Mouse (Mus musculus) liver, adult 2 months (tissue): Measurements from ENCODE around the gene Rcor2. TPM values are rescaled to one million over a fixed set of nuclear protein-coding genes. Genes with fewer than 3 reads are reported as not detected.

Source experiments
- DNase-seq: peaks from one replicate; pipeline ENCODE4 v3.0.0-alpha.2; 2011; ENCODE audit warnings: low read depth, low spot score; ENCODE audit errors: extremely low read depth
- H3K27ac ChIP-seq: fragments of 200-500 bp; replicated peaks from 2 replicates; pipeline ENCODE4 v1.5.1; 2012; ENCODE audit warnings: low read depth, mild to moderate bottlenecking, control low read depth, inconsistent platforms, low read length; ENCODE audit not compliant: insufficient read depth
- H3K27me3 ChIP-seq: fragments of 200-500 bp; 2 replicates; pipeline ENCODE4 v1.6.1; 2012; ENCODE audit warnings: mild to moderate bottlenecking, moderate library complexity, low read length, inconsistent platforms; ENCODE audit not compliant: control insufficient read depth, insufficient read depth
- H3K36me3 ChIP-seq: fragments of 200-500 bp; 2 replicates; pipeline ENCODE4 v1.6.1; 2012; ENCODE audit warnings: low read length, inconsistent platforms; ENCODE audit not compliant: control insufficient read depth, insufficient read depth
- H3K4me1 ChIP-seq: fragments of 200-500 bp; 2 replicates; pipeline ENCODE4 v1.6.1; 2011; ENCODE audit warnings: low read length; ENCODE audit not compliant: control insufficient read depth, insufficient read depth
- H3K4me3 ChIP-seq: fragments of 200-500 bp; 2 replicates; pipeline ENCODE4 v1.5.1; 2011; ENCODE audit warnings: low read depth, mild to moderate bottlenecking, control low read depth, low read length, moderate library complexity; ENCODE audit not compliant: insufficient read depth
- H3K79me2 ChIP-seq: fragments of 200-500 bp; 2 replicates; pipeline ENCODE4 v1.6.1; 2012; ENCODE audit warnings: inconsistent platforms, mild to moderate bottlenecking, low read length, moderate library complexity; ENCODE audit not compliant: control insufficient read depth, insufficient read depth
- H3K9ac ChIP-seq: fragments of 200-500 bp; 2 replicates; pipeline ENCODE4 v1.6.1; 2012; ENCODE audit warnings: low read depth, mild to moderate bottlenecking, control low read depth, inconsistent platforms, low read length
- CTCF ChIP-seq: fragments of 200-500 bp; IDR thresholded peaks from 2 replicates; pipeline ENCODE4 v1.5.1; 2011; ENCODE audit warnings: low read depth, low read length, control low read depth
- POLR2A ChIP-seq: fragments of 200-500 bp; IDR thresholded peaks from 2 replicates; pipeline ENCODE4 v1.6.1; 2011; ENCODE audit warnings: low read length, control low read depth; ENCODE audit not compliant: insufficient read depth; ENCODE audit errors: extremely low read depth
- WGBS: fragments of 180-500 bp; shearing (Covaris S2); methylation state at CpG from one replicate; pipeline ENCODE4 v1.1.7; 2018; 5-methylcytosine and 5-hydroxymethylcytosine counted together
- polyA plus RNA-seq: library from polyadenylated mRNA; depleted of rRNA; stranded (reverse); fragments of >200 nt; gene quantifications from 2 replicates; pipeline ENCODE4 v1.2.3, GENCODE M21; 2012
- total RNA-seq: library from RNA; depleted of rRNA; stranded (reverse); fragments of >200 nt; gene quantifications from 2 replicates; pipeline ENCODE4 v1.2.3, GENCODE M21; 2014

The Rcor2 gene
- total and polyA plus RNA-seq, 2 experiments = 0.55 to 0.57 TPM

DNA sequence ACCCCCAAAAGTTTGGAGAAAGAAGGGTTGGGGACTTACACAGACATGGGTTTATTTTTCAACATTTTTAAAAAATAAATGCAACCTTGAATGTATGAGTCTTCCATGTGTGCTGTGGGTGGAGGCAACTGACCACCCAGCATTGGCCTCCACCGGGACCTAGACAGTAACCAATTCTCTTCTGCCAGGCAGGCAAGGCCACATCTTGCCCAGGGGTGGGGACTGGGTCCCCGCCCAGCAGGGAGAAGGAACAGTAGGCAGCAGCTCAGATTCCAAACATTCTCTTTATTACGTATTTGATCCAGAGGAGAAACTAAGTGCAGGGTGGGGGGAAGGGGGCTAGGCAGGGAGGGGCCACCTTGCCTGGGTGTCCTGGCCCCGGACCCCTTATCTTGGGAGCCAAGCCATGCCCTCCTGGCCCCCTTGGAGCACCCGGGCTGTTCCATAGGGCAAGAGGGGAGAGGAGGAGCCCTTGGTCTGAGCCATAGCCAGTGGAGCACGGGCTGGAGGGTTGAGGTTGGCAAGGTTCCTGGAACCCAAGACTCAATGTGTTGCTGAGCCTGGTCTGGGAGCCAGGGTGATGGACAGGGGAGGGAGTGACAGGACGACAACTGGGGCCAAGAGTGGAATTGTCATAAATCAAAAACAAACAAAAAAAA, 8.1 kb downstream of the Rcor2 start:
- no peaks in the 10 kb centered on the region for H3K4me1 ChIP-seq
- no peak for DNase-seq
- H3K9ac ChIP-seq = no peak overlapping the region
- no peak overlapping the region for H3K27ac ChIP-seq
- H3K79me2 ChIP-seq = no peaks in the 10 kb centered on the region
- H3K4me3 ChIP-seq = no peak overlapping the region
- peaks cover 2% of the 10 kb centered on the region; the same call in 1 of the 2 replicates for H3K36me3 ChIP-seq
- WGBS = 71% methylated on average over 7 of the region's 7 CpGs
- H3K27me3 ChIP-seq = no peaks in the 10 kb centered on the region
- no peak for TF ChIP-seq POLR2A
- TF ChIP-seq CTCF = no peak

DNA sequence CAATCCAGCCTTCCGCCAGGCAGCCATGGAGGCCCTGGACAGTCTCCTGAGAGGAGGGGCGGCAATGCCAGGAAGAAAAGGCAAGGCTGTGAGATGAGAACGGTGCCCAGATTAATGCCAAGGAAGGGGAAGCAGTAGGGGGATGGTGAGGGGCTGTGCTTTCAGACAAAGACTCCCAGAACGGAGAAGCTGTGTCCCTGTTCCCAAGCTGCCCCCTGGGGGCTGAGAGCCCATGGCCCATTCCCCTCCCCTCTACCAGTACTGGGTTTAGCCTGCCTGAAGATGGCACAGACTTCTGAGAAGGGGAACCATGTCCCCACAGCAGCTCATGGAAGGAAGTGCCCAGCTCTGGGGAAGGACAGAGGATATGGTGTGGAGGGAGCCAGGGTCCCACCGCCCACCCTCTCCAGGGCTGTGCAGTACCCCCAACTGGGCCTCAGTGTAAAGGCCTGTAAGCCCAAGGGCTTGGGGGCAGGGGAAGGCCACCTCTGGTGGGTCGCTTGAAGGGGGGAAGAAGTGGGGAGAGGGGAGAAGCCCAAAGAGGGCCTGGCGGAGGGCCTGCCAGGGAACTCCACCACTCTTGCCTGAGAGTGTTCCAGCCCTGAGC, 9.0 kb downstream of the Rcor2 start:
- no peak for DNase-seq
- no peak overlapping the region for H3K4me3 ChIP-seq
- 94% methylated on average over 7 of the region's 7 CpGs for WGBS
- no peaks in the 10 kb centered on the region for H3K79me2 ChIP-seq
- H3K27ac ChIP-seq = no peak overlapping the region
- TF ChIP-seq CTCF (no peak), POLR2A (no peak)
- H3K9ac ChIP-seq = no peak overlapping the region
- H3K36me3 ChIP-seq = peaks cover 2% of the 10 kb centered on the region; the same call in 1 of the 2 replicates
- no peaks in the 10 kb centered on the region for H3K27me3 ChIP-seq
- H3K4me1 ChIP-seq = no peaks in the 10 kb centered on the region

DNA sequence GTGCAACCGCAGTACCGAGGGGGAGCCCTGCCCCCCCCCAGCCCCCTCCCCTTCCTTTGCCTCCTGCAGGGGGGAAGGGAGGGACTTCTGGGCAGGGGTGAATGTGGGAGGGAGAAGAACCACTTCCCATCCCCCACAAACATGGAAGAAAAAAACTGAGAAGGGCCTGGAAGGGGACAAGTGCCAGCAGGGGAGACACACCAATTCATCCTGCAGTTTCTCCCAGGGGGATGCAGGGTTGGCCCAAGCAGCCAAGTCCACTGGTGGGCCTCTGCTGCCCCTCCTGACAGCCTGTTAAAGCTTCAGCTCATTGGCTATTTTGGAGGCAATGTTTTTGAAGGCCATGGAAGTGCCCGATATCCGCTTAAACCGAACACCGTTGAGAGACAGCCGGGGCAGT, 9.7 kb downstream of the Rcor2 start:
- Histone ChIP-seq H3K27me3 (no peaks in the 10 kb centered on the region), H3K4me3 (no peak overlapping the region), H3K36me3 (peaks cover 2% of the 10 kb centered on the region; the same call in 1 of the 2 replicates), H3K4me1 (no peaks in the 10 kb centered on the region), H3K79me2 (no peaks in the 10 kb centered on the region), H3K27ac (no peak overlapping the region), H3K9ac (no peak overlapping the region)
- no peak for TF ChIP-seq CTCF
- TF ChIP-seq POLR2A = no peak
- 90% methylated on average over 6 of the region's 7 CpGs for WGBS
- DNase-seq = no peak

DNA sequence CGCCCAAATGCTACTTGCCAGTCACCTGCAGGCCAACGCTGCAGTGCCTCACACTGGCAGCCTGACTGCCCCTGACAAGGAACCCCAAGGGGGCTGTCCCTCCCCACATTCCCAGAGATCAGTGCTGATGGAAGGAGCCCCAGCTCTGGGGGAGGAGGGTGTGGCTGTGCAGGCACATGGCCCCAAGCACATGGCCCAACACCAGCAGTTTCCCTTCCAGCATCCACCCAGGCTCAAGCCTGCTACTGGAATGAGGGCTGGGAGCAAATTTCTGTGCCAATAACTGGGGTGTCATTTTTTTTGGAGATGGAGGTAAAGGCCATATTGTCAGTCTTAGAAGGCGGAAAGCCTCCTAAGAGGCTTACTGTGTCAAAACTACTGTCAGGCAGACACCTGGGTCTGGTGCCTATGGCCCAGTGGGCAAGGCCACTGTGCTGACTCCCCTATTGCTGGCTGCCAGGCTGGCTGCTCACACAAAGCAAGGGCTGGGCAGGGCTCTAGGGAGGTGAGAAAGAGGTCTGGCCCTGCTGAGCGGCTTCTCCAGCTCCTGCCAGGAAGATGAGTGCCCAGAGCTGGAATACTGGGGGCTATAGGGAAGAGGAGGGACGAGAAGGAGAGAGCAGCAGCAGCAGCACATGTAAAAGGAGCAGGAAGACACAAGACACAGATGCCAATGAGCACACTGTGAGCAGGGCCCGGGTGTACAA, 11.2 kb downstream of the Rcor2 start:
- Histone ChIP-seq H3K27ac (no peak overlapping the region), H3K36me3 (peaks cover 6% of the 10 kb centered on the region; the same call in 1 of the 2 replicates), H3K79me2 (no peaks in the 10 kb centered on the region), H3K4me3 (no peak overlapping the region), H3K4me1 (no peaks in the 10 kb centered on the region), H3K9ac (no peak overlapping the region), H3K27me3 (no peaks in the 10 kb centered on the region)
- TF ChIP-seq CTCF (no peak), POLR2A (no peak)
- DNase-seq = no peak
- 86% methylated on average over 6 of the region's 6 CpGs for WGBS

DNA sequence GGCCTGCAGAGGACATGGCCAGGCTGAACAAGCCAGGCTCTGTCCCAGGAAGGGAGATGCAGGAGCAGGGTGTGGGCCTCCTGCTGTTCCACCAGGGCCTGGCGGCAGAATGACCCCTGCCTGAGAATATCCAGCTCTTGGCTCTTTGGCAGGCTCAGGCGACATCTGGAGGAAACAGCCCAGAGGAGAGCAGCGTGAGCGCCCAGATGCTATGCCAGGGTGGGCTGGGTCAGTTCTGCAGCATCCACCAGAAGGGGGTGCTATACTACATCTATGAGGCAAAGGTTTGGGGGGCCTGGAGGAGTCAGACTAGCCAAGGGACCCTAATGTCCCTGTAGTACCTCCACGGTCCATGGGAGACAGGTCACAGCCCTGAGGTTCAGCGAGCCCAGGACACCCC, 12.0 kb downstream of the Rcor2 start:
- DNase-seq = no peak
- Histone ChIP-seq H3K9ac (no peak overlapping the region), H3K4me1 (no peaks in the 10 kb centered on the region), H3K27ac (no peak overlapping the region), H3K79me2 (no peaks in the 10 kb centered on the region), H3K27me3 (no peaks in the 10 kb centered on the region), H3K36me3 (peaks cover 14% of the 10 kb centered on the region; the same call in 1 of the 2 replicates), H3K4me3 (no peak overlapping the region)
- 66% methylated on average over 6 of the region's 6 CpGs for WGBS
- TF ChIP-seq CTCF (peak; percentile 65), POLR2A (no peak)
